ENCODE assay signal across 16 mouse cellular contexts in genomic region chr12:81142231-81142630, GRCm38 (mm10).
"Had no signal": no experiment of that assay in that cellular context is flagged by ENCODE, and none has a peak within 500 bp of the region (broad histone marks: within the 10 kb centered on the region; RNA-seq: fewer than 3 reads in every experiment).

No protein-coding gene starts in this region.

- H3K4me1 ChIP-seq: stomach, embryonic 15.5 days had no signal

- H3K4me3 ChIP-seq: midbrain, embryonic 13.5 days; midbrain, embryonic 15.5 days; myocyte; neural tube, embryonic 13.5 days; neural tube, embryonic 15.5 days; stomach, embryonic 15.5 days had no signal

- H3K36me3 ChIP-seq: midbrain, embryonic 15.5 days; neural tube, embryonic 13.5 days; neural tube, embryonic 15.5 days; stomach, embryonic 15.5 days had no signal

- H3K27ac ChIP-seq: midbrain, embryonic 13.5 days; midbrain, embryonic 15.5 days; neural tube, embryonic 13.5 days; neural tube, embryonic 15.5 days; stomach, embryonic 15.5 days; stomach, postnatal 0 days had no signal

- ATAC-seq: midbrain, embryonic 15.5 days had no signal

- H3K27me3 ChIP-seq: midbrain, embryonic 15.5 days; neural tube, embryonic 13.5 days; neural tube, embryonic 15.5 days; stomach, embryonic 15.5 days had no signal

- H3K4me2 ChIP-seq: lung, embryonic 14.5 days; midbrain, embryonic 11.5 days; midbrain, embryonic 13.5 days; midbrain, embryonic 15.5 days; neural tube, embryonic 13.5 days; neural tube, embryonic 15.5 days; stomach, embryonic 15.5 days had no signal

- DNase-seq: lung, adult 18-20 months; lung, embryonic 14.5 days; lung, postnatal 10 days; lung, postnatal 4 days; right cerebral cortex, postnatal 25 days; thymus, adult 2 months; thymus, postnatal 25 days; thymus, postnatal 4 days had no signal

- H3K9me3 ChIP-seq: midbrain, embryonic 13.5 days; midbrain, embryonic 15.5 days; neural tube, embryonic 13.5 days; neural tube, embryonic 15.5 days; stomach, embryonic 15.5 days had no signal

- H3K9ac ChIP-seq: lung, embryonic 14.5 days; midbrain, embryonic 13.5 days; midbrain, embryonic 15.5 days; neural tube, embryonic 13.5 days; neural tube, embryonic 15.5 days; stomach, embryonic 15.5 days had no signal
